ENCODE assay signal across 16 mouse cellular contexts in genomic region chr2:128086301-128086886, GRCm38 (mm10). TPM values are rescaled to one million over a fixed set of nuclear protein-coding genes. Genes with fewer than 3 reads are reported as not detected.
DNase-seq lines count a peak whose midpoint lies in the region; ATAC-seq and TF ChIP-seq lines count a peak whose summit lies in the region.
"Had no signal": no experiment of that assay in that cellular context is flagged by ENCODE, and none has a peak within 500 bp of the region (broad histone marks: within the 10 kb centered on the region; RNA-seq: fewer than 3 reads in every experiment).

No protein-coding gene starts in this region.

- no peak for TF ChIP-seq CTCF in heart, adult 2 months (IDR thresholded peaks at IDR 0.05)

- H3K9me3 ChIP-seq in hindbrain, embryonic 10.5 days: no peaks in the 10 kb centered on the region
- H3K9me3 ChIP-seq in hindbrain, embryonic 11.5 days (ENCODE audit: control insufficient read depth, low read length): no peaks in the 10 kb centered on the region
- H3K9me3 ChIP-seq: lung, embryonic 15.5 days; neural tube, embryonic 12.5 days had no signal

- no peak overlapping the region for H3K4me3 ChIP-seq in heart, adult 2 months
- H3K4me3 ChIP-seq in hindbrain, embryonic 10.5 days: no peak overlapping the region
- no peak overlapping the region for H3K4me3 ChIP-seq in hindbrain, embryonic 11.5 days (ENCODE audit: low read depth, low read length)
- H3K4me3 ChIP-seq: lung, embryonic 15.5 days; neural tube, embryonic 12.5 days had no signal

- H3K4me2 ChIP-seq in hindbrain, embryonic 11.5 days (replicated peaks; ENCODE audit: low read depth, low read length): no peak overlapping the region
- H3K4me2 ChIP-seq: liver, embryonic 11.5 days; lung, embryonic 15.5 days; neural tube, embryonic 12.5 days had no signal

- intact Hi-C loops in heart, adult 2 months (cut with DNase I): no loop called here

- WGBS in heart, adult 2 months: 28% methylated on average over 14 of the region's 14 CpGs
- WGBS in hindbrain, embryonic 10.5 days: 82% methylated on average over 14 of the region's 14 CpGs
- WGBS in hindbrain, embryonic 11.5 days: 76% methylated on average over 14 of the region's 14 CpGs

- TF ChIP-seq EP300 in heart, adult 2 months (IDR thresholded peaks at IDR 0.05; ENCODE audit: insufficient read depth, low read depth, low read length): no peak

- ATAC-seq in hindbrain, embryonic 11.5 days (ENCODE audit: low FRiP score): no peak
- ATAC-seq: forebrain, postnatal 0 days; hindbrain, postnatal 0 days had no signal

- TF ChIP-seq POLR2A in heart, adult 2 months (IDR thresholded peaks at IDR 0.05; ENCODE audit: insufficient read depth, low read depth, low read length): no peak

- H3K4me1 ChIP-seq in heart, adult 2 months (ENCODE audit: control insufficient read depth, insufficient read depth, low read length): peaks cover 1% of the 10 kb centered on the region; the same call in 1 of the 2 replicates
- H3K4me1 ChIP-seq in hindbrain, embryonic 10.5 days (replicated peaks): peaks cover 10% of the 10 kb centered on the region
- no peaks in the 10 kb centered on the region for H3K4me1 ChIP-seq in hindbrain, embryonic 11.5 days (replicated peaks; ENCODE audit: control insufficient read depth, insufficient read depth, low read length)
- H3K4me1 ChIP-seq: lung, embryonic 15.5 days had no signal

- H3K79me2 ChIP-seq in heart, adult 2 months (replicated peaks; ENCODE audit: control insufficient read depth, insufficient read depth, low read length): no peaks in the 10 kb centered on the region

- no peaks in the 10 kb centered on the region for H3K27me3 ChIP-seq in heart, adult 2 months (ENCODE audit: control insufficient read depth, insufficient read depth, low read length)
- H3K27me3 ChIP-seq in hindbrain, embryonic 10.5 days (ENCODE audit: insufficient read depth, poor library complexity, severe bottlenecking): no peaks in the 10 kb centered on the region
- H3K27me3 ChIP-seq in hindbrain, embryonic 11.5 days (ENCODE audit: control insufficient read depth, insufficient read depth, low read length): no peaks in the 10 kb centered on the region
- H3K27me3 ChIP-seq: lung, embryonic 15.5 days; neural tube, embryonic 12.5 days had no signal

- no peak overlapping the region for H3K27ac ChIP-seq in heart, adult 2 months
- H3K27ac ChIP-seq in hindbrain, embryonic 10.5 days: peak overlapping the region; percentile 45; the same call in 1 of the 2 replicates
- H3K27ac ChIP-seq in hindbrain, embryonic 11.5 days (ENCODE audit: low read depth, low read length): no peak overlapping the region
- H3K27ac ChIP-seq: hindbrain, postnatal 0 days; lung, embryonic 15.5 days; neural tube, embryonic 12.5 days had no signal

- no peak overlapping the region for H3K9ac ChIP-seq in heart, adult 2 months (ENCODE audit: low read depth, low read length)
- H3K9ac ChIP-seq in hindbrain, embryonic 11.5 days (ENCODE audit: low read depth, low read length): no peak overlapping the region
- H3K9ac ChIP-seq: forebrain, postnatal 0 days; lung, embryonic 15.5 days; neural tube, embryonic 12.5 days had no signal

- peak; percentile 68 for DNase-seq in heart, adult 11 months
- DNase-seq in heart, adult 2 months: no peak
- no peak for DNase-seq in hindbrain, embryonic 10.5 days (ENCODE audit: low spot score)
- no peak for DNase-seq in hindbrain, embryonic 11.5 days (ENCODE audit: low spot score)
- DNase-seq in right cerebral cortex, adult 18-20 months: peak; percentile 40
- no peak for DNase-seq in right cerebral cortex, postnatal 4 days
- DNase-seq in adrenal gland, postnatal 14 days: no peak
- no peak for DNase-seq in MN1 (ENCODE audit: low spot score)
- DNase-seq: cerebellum, adult 11-12 months; forebrain, postnatal 0 days; gastrocnemius, postnatal 36 days; kidney, adult 8-10 months had no signal

- H3K36me3 ChIP-seq in heart, adult 2 months (ENCODE audit: control insufficient read depth, insufficient read depth, low read length): no peaks in the 10 kb centered on the region
- no peaks in the 10 kb centered on the region for H3K36me3 ChIP-seq in hindbrain, embryonic 10.5 days
- H3K36me3 ChIP-seq in hindbrain, embryonic 11.5 days (ENCODE audit: control insufficient read depth, insufficient read depth, low read length): no peaks in the 10 kb centered on the region
- H3K36me3 ChIP-seq: lung, embryonic 15.5 days; neural tube, embryonic 12.5 days had no signal

RNA-seq across cellular contexts. Expression of gene Bcl2l11, which starts 39.4 kb away (rescaled TPM):
- total RNA-seq in heart, adult 2 months (2021): 10 to 100 TPM; 13.5 to 19.9 TPM
- 10.9 and 14.9 TPM in 2 replicates for polyA plus RNA-seq in heart, adult 2 months (2012; rRNA removed)
- 26.2 and 27.4 TPM in 2 replicates for polyA plus RNA-seq in hindbrain, embryonic 10.5 days (2016; fragmentation: Nextera tagmentation; extraction: Ambion mirVana)
- 15.7 and 17.2 TPM in 2 replicates for polyA plus RNA-seq in hindbrain, embryonic 11.5 days (2014; fragmentation: Nextera tagmentation; extraction: Ambion mirVana)
- 27.0 and 34.8 TPM in 2 replicates for total RNA-seq in adrenal gland, postnatal 14 days (2021)

Comparison
In these comparisons a context has a peak if more than half of its experiments do, and no peak if none do; other contexts are left out.
1. DNase-seq: peak in heart, adult 11 months (single experiment) and right cerebral cortex, adult 18-20 months (single experiment); none in heart, adult 2 months (0 of 2), hindbrain, embryonic 10.5 days (single experiment), hindbrain, embryonic 11.5 days (single experiment), right cerebral cortex, postnatal 4 days (single experiment), adrenal gland, postnatal 14 days (single experiment) and MN1 (single experiment).